Mouse (Mus musculus) testis, adult 2 months (tissue): ENCODE results near the gene Frem2. TPM values are rescaled to one million over a fixed set of nuclear protein-coding genes. Genes with fewer than 3 reads are reported as not detected.

Experiments
- H3K27ac ChIP-seq: fragments of 200-500 bp; 2 replicates; pipeline ENCODE4 v1.5.1; 2012; ENCODE audit warnings: low read depth, low read length; ENCODE audit not compliant: control insufficient read depth, insufficient read depth
- H3K27me3 ChIP-seq: fragments of 200-500 bp; 2 replicates; pipeline ENCODE4 v1.6.1; 2012; ENCODE audit warnings: mild to moderate bottlenecking, low read length, moderate library complexity; ENCODE audit not compliant: control insufficient read depth, insufficient read depth
- H3K36me3 ChIP-seq: fragments of 200-500 bp; 2 replicates; pipeline ENCODE4 v1.6.1; 2012; ENCODE audit warnings: mild to moderate bottlenecking, low read length; ENCODE audit not compliant: control insufficient read depth, insufficient read depth
- H3K4me1 ChIP-seq: fragments of 200-500 bp; 2 replicates; pipeline ENCODE4 v1.6.1; 2012; ENCODE audit warnings: low read length; ENCODE audit not compliant: control insufficient read depth, insufficient read depth
- H3K4me3 ChIP-seq: fragments of 200-500 bp; 2 replicates; pipeline ENCODE4 v1.5.1; 2012; ENCODE audit warnings: low read depth, mild to moderate bottlenecking, low read length, moderate library complexity, mixed read lengths; ENCODE audit not compliant: control insufficient read depth
- CTCF ChIP-seq: fragments of 200-500 bp; IDR thresholded peaks from 2 replicates; pipeline ENCODE4 v1.5.1; 2012; ENCODE audit warnings: low read depth, mild to moderate bottlenecking, inconsistent platforms, low read length, moderate library complexity; ENCODE audit not compliant: control insufficient read depth, insufficient read depth, insufficient replicate concordance
- POLR2A ChIP-seq: fragments of 200-500 bp; IDR thresholded peaks from 2 replicates; pipeline ENCODE4 v1.6.1; 2012; ENCODE audit warnings: low read depth, mild to moderate bottlenecking, inconsistent platforms, low read length, moderate library complexity; ENCODE audit not compliant: control insufficient read depth
- polyA plus RNA-seq: library from polyadenylated mRNA; depleted of rRNA; stranded (reverse); fragments of >200 nt; gene quantifications from 2 replicates; pipeline ENCODE4 v1.2.3, GENCODE M21; 2012

Gene Frem2
- polyA plus RNA-seq, 1 experiment: 0.98 TPM

DNA sequence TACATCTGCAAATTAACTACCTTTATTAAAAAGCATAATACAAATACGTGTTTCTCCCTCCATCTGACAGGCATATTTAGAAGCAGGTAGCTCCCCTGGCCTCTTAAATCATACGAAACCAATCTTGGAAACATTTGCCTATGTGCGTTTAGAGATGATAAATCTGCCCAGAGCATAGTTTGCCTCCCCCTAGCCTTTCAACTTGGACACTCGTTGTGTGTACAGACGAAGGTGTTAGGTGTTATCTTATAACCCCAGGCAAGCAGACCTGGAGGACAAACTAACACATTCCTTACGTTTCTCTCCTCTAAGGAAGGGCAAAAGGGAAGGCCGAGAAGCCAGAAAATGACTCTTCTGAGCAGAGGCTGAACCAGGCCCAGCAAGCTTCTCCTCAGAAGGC is 104.5 kb downstream of the Frem2 start:
- no peaks in the 10 kb centered on the region for H3K27me3 ChIP-seq
- H3K4me3 ChIP-seq: no peak overlapping the region
- no peak for TF ChIP-seq POLR2A
- TF ChIP-seq CTCF: no peak
- no peaks in the 10 kb centered on the region for H3K36me3 ChIP-seq
- no peak overlapping the region for H3K27ac ChIP-seq
- H3K4me1 ChIP-seq: no peaks in the 10 kb centered on the region

DNA sequence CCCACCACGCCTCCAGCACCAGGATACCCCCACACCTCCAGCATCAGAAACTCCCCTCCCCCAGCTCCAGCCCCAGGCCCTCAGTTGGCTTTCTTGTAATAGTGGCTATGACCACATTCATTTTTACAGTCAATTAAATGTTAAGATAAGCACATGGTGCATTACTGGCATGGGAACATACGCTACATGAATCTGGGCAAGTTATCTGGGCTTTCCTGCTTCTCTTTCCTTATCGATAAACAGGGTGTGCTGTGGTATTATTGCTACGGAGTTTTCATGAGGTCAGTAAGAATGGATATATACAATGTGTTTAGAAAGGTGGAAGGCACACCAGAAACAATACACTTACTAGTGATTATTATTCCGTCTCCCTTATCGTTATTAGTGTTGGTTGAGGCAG is 125.1 kb downstream of the Frem2 start:
- TF ChIP-seq CTCF: no peak
- TF ChIP-seq POLR2A: no peak
- no peaks in the 10 kb centered on the region for H3K4me1 ChIP-seq
- no peaks in the 10 kb centered on the region for H3K27me3 ChIP-seq
- H3K27ac ChIP-seq: no peak overlapping the region
- H3K4me3 ChIP-seq: no peak overlapping the region
- H3K36me3 ChIP-seq: no peaks in the 10 kb centered on the region

DNA sequence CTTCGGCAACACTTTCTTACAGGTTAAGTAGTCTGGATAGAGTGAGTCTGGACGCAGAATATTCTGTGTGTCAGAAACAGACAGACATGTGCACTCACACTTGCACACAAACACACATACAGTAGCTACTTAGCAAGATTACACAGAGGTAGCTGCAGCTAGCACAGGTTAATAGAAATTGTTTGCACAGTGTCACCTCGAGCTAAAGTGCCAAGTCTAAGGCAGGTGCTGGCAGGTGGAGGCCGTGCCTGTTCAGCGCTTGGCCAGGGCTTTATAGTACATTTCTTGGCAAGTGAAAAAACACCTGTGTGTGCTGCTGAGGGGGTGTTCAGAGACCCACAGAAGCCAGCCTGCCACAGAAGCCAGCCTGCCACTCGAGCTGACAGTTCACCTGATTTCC is 126.8 kb downstream of the Frem2 start:
- no peaks in the 10 kb centered on the region for H3K36me3 ChIP-seq
- no peak overlapping the region for H3K4me3 ChIP-seq
- H3K27me3 ChIP-seq: no peaks in the 10 kb centered on the region
- H3K27ac ChIP-seq: no peak overlapping the region
- no peaks in the 10 kb centered on the region for H3K4me1 ChIP-seq
- TF ChIP-seq CTCF: no peak

DNA sequence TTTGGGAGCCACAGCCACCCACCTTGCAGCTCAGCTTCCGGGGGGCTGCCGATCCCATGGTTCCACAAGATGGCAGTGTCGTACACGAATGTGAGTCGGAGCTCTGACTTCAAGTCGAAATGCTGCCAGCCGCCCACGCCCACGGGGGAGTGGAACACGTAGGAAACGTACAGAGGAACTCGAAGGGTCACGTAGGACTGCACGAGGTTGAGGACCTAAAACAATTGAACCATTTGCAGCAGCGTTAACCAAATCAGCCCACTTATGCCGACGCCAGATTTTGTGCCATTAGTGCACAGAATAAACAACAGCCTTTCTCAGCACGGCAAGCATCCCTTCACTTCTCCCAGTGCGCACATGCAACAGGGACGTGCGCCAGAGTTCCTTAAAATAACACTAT is 131.4 kb downstream of the Frem2 start:
- Histone ChIP-seq H3K36me3 (no peaks in the 10 kb centered on the region), H3K27ac (no peak overlapping the region), H3K4me3 (peak overlapping the region; percentile 36), H3K27me3 (no peaks in the 10 kb centered on the region), H3K4me1 (no peaks in the 10 kb centered on the region; the same call in 1 of the 2 replicates)
- TF ChIP-seq POLR2A (no peak), CTCF (peak; percentile 64; the same call in 1 of the 2 replicates)

DNA sequence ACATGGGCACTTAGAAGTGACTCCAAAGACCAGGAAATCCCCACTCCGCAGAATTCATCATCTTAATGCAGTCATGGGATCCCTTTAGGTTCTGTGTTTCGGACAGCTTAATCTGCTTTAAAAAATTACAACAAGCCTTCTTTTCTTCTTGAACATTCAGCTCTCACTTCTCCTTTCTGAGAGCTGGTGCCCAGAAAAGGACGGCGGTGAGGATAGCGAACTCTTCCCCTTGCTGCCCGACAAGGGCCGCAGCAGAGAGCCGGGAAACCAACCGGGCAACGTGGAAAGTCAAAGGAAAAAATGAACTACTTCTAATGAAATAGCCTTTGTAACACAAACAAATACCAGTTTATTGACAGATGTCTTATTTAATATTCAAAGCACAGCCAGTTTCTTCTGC is 134.4 kb downstream of the Frem2 start:
- TF ChIP-seq POLR2A: no peak
- no peak for TF ChIP-seq CTCF
- no peaks in the 10 kb centered on the region for H3K27me3 ChIP-seq
- H3K4me1 ChIP-seq: no peaks in the 10 kb centered on the region; the same call in 1 of the 2 replicates
- no peak overlapping the region for H3K4me3 ChIP-seq
- H3K27ac ChIP-seq: no peak overlapping the region
- no peaks in the 10 kb centered on the region for H3K36me3 ChIP-seq

DNA sequence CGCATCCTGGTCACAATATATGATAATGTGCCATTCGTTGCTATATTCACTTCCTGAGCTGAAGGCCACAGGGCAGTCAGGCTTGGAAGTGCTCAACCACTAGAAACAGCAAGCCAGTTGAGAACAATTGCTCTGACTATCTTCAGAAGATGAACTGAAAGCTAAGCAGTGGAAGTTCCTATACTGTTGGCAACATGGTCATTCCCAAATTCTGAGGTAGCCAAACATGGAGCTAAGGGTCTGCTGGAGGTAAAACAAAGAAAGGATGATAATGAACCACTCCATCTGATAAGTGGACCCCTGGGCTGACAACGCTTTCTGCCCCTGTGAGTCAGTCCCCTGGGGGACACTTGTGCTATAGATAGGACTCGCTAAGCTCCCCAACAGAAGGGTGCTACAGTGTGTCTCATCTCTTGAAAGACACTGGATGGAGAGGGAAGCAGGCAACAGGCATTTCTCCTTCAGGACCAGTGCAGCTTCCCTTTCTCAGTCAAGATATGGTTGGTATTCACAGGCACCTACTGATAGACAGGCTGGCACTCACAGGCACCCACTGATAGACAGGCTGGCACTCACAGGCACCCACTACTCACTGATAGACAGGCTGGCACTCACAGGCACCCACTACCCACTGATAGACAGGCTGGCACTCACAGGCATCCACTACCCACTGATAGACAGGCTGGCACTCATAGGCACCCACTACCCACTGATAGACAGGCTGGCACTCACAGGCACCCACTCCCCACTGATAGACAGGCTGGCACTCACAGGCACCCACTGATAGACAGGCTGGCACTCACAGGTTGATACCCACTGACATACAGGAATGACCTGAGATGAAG is 142.7 kb downstream of the Frem2 start:
- no peaks in the 10 kb centered on the region for H3K27me3 ChIP-seq
- no peaks in the 10 kb centered on the region for H3K36me3 ChIP-seq
- H3K4me3 ChIP-seq: no peak overlapping the region
- no peaks in the 10 kb centered on the region for H3K4me1 ChIP-seq
- no peak for TF ChIP-seq CTCF
- no peak for TF ChIP-seq POLR2A
- H3K27ac ChIP-seq: no peak overlapping the region

DNA sequence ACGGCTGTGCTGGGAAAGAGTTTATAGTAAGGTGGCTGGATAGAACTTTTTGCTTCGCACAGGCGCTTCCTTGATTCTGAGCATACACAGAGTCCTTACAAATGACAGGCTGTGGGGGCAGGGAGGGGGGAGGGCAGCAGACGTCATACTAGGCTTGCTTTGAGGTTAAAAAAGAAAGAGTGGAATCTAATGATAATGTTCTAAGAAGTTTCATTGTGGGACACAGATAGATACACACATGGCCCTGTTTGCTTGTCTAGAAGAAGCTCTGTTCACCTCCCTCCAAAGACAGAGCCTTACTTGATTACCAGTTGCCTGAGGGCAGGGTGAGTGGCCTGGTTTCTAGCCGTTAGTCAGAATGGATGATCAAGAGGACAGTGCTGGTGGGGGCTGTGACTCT is 144.1 kb downstream of the Frem2 start:
- TF ChIP-seq CTCF (no peak), POLR2A (no peak)
- Histone ChIP-seq H3K27me3 (no peaks in the 10 kb centered on the region), H3K36me3 (no peaks in the 10 kb centered on the region)

DNA sequence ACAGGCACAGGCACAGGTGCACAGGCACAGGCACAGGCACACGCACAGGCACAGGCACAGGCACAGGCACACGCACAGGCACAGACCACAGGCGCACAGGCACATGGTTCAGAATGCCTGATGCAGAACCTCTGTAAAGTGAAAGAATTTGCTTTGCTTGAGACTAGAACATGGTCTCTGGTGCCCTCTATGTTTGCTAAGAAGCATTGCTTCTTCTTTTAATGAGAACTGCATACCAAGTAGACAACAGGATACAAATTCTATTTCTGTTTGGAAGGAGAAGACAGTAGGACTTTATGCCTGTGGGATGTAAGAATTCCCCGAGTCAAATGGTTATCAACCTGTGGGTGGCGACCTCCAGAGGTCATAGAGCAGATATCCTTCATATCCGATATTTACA is 154.7 kb downstream of the Frem2 start:
- no peak overlapping the region for H3K4me3 ChIP-seq
- no peak; the same call in 1 of the 2 replicates for TF ChIP-seq CTCF
- TF ChIP-seq POLR2A: no peak

More for the DNA sequence above, 144.1 kb downstream of the Frem2 start:
- Histone ChIP-seq H3K27ac (no peak overlapping the region), H3K4me3 (no peak overlapping the region), H3K4me1 (no peaks in the 10 kb centered on the region)

More for the DNA sequence above, 154.7 kb downstream of the Frem2 start:
- Histone ChIP-seq H3K4me1 (no peaks in the 10 kb centered on the region), H3K27ac (no peak overlapping the region), H3K27me3 (no peaks in the 10 kb centered on the region), H3K36me3 (no peaks in the 10 kb centered on the region)
